ENCODE assay signal across 18 mouse cellular contexts in genomic region chr7:24485481-24485880, GRCm38 (mm10). TPM values are rescaled to one million over a fixed set of nuclear protein-coding genes. Genes with fewer than 3 reads are reported as not detected.
DNase-seq lines count a peak whose midpoint lies in the region; ATAC-seq and TF ChIP-seq lines count a peak whose summit lies in the region.
"Had no signal": no experiment of that assay in that cellular context is flagged by ENCODE, and none has a peak within 500 bp of the region (broad histone marks: within the 10 kb centered on the region; RNA-seq: fewer than 3 reads in every experiment).

No protein-coding gene starts in this region.

- peaks cover 32% of the 10 kb centered on the region for H3K27me3 ChIP-seq in hindbrain, embryonic 10.5 days (ENCODE audit: insufficient read depth, poor library complexity, severe bottlenecking)
- H3K27me3 ChIP-seq in hindbrain, embryonic 11.5 days (ENCODE audit: control insufficient read depth, insufficient read depth, low read length) = no peaks in the 10 kb centered on the region
- no peaks in the 10 kb centered on the region for H3K27me3 ChIP-seq in forebrain, embryonic 12.5 days
- H3K27me3 ChIP-seq in hindbrain, embryonic 16.5 days (replicated peaks; ENCODE audit: control insufficient read depth, insufficient read depth, low read length) = no peaks in the 10 kb centered on the region
- H3K27me3 ChIP-seq in midbrain, postnatal 0 days (ENCODE audit: insufficient read depth, low read length) = no peaks in the 10 kb centered on the region
- H3K27me3 ChIP-seq: Patski had no signal

- no peak for DNase-seq in hindbrain, embryonic 10.5 days (ENCODE audit: low spot score)
- no peak for DNase-seq in hindbrain, embryonic 11.5 days (ENCODE audit: low spot score)
- DNase-seq in midbrain, postnatal 0 days (ENCODE audit: low spot score) = no peak
- DNase-seq in heart, postnatal 36 days = no peak
- DNase-seq in cerebellum, postnatal 14 days = no peak
- no peak for DNase-seq in B cell, adult 2 months
- DNase-seq: cerebellum, adult 18-20 months; gastrocnemius, adult 2 months; liver, postnatal 0 days; lung, postnatal 4 days; retina, postnatal 1 day had no signal

- peaks cover 68% of the 10 kb centered on the region for H3K4me1 ChIP-seq in hindbrain, embryonic 10.5 days (replicated peaks)
- peaks cover 6% of the 10 kb centered on the region; the same call in 1 of the 2 replicates for H3K4me1 ChIP-seq in hindbrain, embryonic 11.5 days (replicated peaks; ENCODE audit: control insufficient read depth, insufficient read depth, low read length)
- peaks cover 65% of the 10 kb centered on the region for H3K4me1 ChIP-seq in forebrain, embryonic 12.5 days
- peaks cover 52% of the 10 kb centered on the region for H3K4me1 ChIP-seq in hindbrain, embryonic 16.5 days (ENCODE audit: control insufficient read depth, insufficient read depth, low read depth, low read length)
- peaks cover 30% of the 10 kb centered on the region for H3K4me1 ChIP-seq in midbrain, postnatal 0 days (ENCODE audit: insufficient read depth, low read length)

- H3K9me3 ChIP-seq in hindbrain, embryonic 10.5 days = no peaks in the 10 kb centered on the region
- no peaks in the 10 kb centered on the region for H3K9me3 ChIP-seq in hindbrain, embryonic 11.5 days (ENCODE audit: control insufficient read depth, low read length)
- no peaks in the 10 kb centered on the region for H3K9me3 ChIP-seq in forebrain, embryonic 12.5 days
- H3K9me3 ChIP-seq in hindbrain, embryonic 16.5 days (ENCODE audit: control insufficient read depth, low read length) = no peaks in the 10 kb centered on the region
- H3K9me3 ChIP-seq in midbrain, postnatal 0 days (ENCODE audit: low read length) = no peaks in the 10 kb centered on the region
- H3K9me3 ChIP-seq: heart, embryonic 13.5 days had no signal

- intact Hi-C loops in heart, postnatal 36 days (cut with DNase I) = no loop called here

- no peak overlapping the region; the same call in 1 of the 2 replicates for H3K4me2 ChIP-seq in hindbrain, embryonic 11.5 days (replicated peaks; ENCODE audit: low read depth, low read length)
- peak overlapping the region; percentile 57 for H3K4me2 ChIP-seq in forebrain, embryonic 12.5 days
- peak overlapping the region; percentile 63 for H3K4me2 ChIP-seq in hindbrain, embryonic 16.5 days (ENCODE audit: low read length)
- H3K4me2 ChIP-seq in midbrain, postnatal 0 days (ENCODE audit: low read depth, low read length, poor library complexity, severe bottlenecking) = peak overlapping the region; percentile 75
- H3K4me2 ChIP-seq: heart, embryonic 13.5 days had no signal

- no peak for ATAC-seq in hindbrain, embryonic 11.5 days (ENCODE audit: low FRiP score)
- ATAC-seq in forebrain, embryonic 12.5 days (ENCODE audit: low FRiP score) = no peak
- ATAC-seq in hindbrain, embryonic 16.5 days = no peak
- ATAC-seq in midbrain, postnatal 0 days (ENCODE audit: low FRiP score) = no peak
- ATAC-seq: inflammation-experienced regulatory T-cells, adult 6 months; liver, postnatal 0 days; Patski had no signal

- H3K36me3 ChIP-seq in hindbrain, embryonic 10.5 days = peaks cover 19% of the 10 kb centered on the region
- H3K36me3 ChIP-seq in hindbrain, embryonic 11.5 days (ENCODE audit: control insufficient read depth, insufficient read depth, low read length) = peaks cover 5% of the 10 kb centered on the region; the same call in 1 of the 2 replicates
- peaks cover 10% of the 10 kb centered on the region for H3K36me3 ChIP-seq in forebrain, embryonic 12.5 days (replicated peaks)
- H3K36me3 ChIP-seq in hindbrain, embryonic 16.5 days (ENCODE audit: control insufficient read depth, insufficient read depth, low read length) = peaks cover 3% of the 10 kb centered on the region; the same call in 1 of the 2 replicates
- H3K36me3 ChIP-seq in midbrain, postnatal 0 days (ENCODE audit: insufficient read depth, low read length) = no peaks in the 10 kb centered on the region
- H3K36me3 ChIP-seq: heart, embryonic 13.5 days had no signal

- H3K27ac ChIP-seq in hindbrain, embryonic 10.5 days = peak overlapping the region; percentile 83
- H3K27ac ChIP-seq in hindbrain, embryonic 11.5 days (ENCODE audit: low read depth, low read length) = no peak overlapping the region
- H3K27ac ChIP-seq in forebrain, embryonic 12.5 days = peak overlapping the region; percentile 84
- peak overlapping the region; percentile 85 for H3K27ac ChIP-seq in hindbrain, embryonic 16.5 days (ENCODE audit: low read depth, low read length)
- peak overlapping the region; percentile 71 for H3K27ac ChIP-seq in midbrain, postnatal 0 days (ENCODE audit: low read depth, low read length)
- H3K27ac ChIP-seq: gastrocnemius, adult 2 months; heart, embryonic 13.5 days; kidney, postnatal 0 days had no signal

- WGBS in hindbrain, embryonic 10.5 days = 78% methylated on average over 9 of the region's 9 CpGs
- 76% methylated on average over 9 of the region's 9 CpGs for WGBS in hindbrain, embryonic 11.5 days
- 80% methylated on average over 9 of the region's 9 CpGs for WGBS in forebrain, embryonic 12.5 days
- WGBS in hindbrain, embryonic 16.5 days = 66% methylated on average over 9 of the region's 9 CpGs
- WGBS in midbrain, postnatal 0 days = 67% methylated on average over 9 of the region's 9 CpGs

- TF ChIP-seq CTCF in midbrain, postnatal 0 days (IDR thresholded peaks at IDR 0.05) = no peak

- H3K4me3 ChIP-seq in hindbrain, embryonic 10.5 days = peak overlapping the region; percentile 30; the same call in 1 of the 2 replicates
- H3K4me3 ChIP-seq in hindbrain, embryonic 11.5 days (ENCODE audit: low read depth, low read length) = no peak overlapping the region
- peak overlapping the region; percentile 0; the same call in 1 of the 2 replicates for H3K4me3 ChIP-seq in forebrain, embryonic 12.5 days (replicated peaks)
- peak overlapping the region; percentile 34; the same call in 1 of the 2 replicates for H3K4me3 ChIP-seq in hindbrain, embryonic 16.5 days (ENCODE audit: low read length)
- H3K4me3 ChIP-seq in midbrain, postnatal 0 days (ENCODE audit: low read depth, low read length) = 0 out of 2 replicates have a peak overlapping the region, but pooled peaks have one; percentile 0
- H3K4me3 ChIP-seq: gastrocnemius, adult 2 months; heart, embryonic 13.5 days had no signal

- H3K9ac ChIP-seq in hindbrain, embryonic 11.5 days (ENCODE audit: low read depth, low read length) = no peak overlapping the region
- peak overlapping the region; percentile 64; the same call in 1 of the 2 replicates for H3K9ac ChIP-seq in forebrain, embryonic 12.5 days
- peak overlapping the region; percentile 62; the same call in 1 of the 2 replicates for H3K9ac ChIP-seq in hindbrain, embryonic 16.5 days (ENCODE audit: low read depth, low read length)
- H3K9ac ChIP-seq in midbrain, postnatal 0 days (replicated peaks; ENCODE audit: low read length, poor library complexity, severe bottlenecking) = no peak overlapping the region
- H3K9ac ChIP-seq: heart, embryonic 13.5 days; liver, postnatal 0 days had no signal

RNA-seq across cellular contexts. Expression of gene Cadm4, which starts 3.7 kb away (rescaled TPM):
- 12.1 and 38.6 TPM in 2 replicates for polyA plus RNA-seq in hindbrain, embryonic 10.5 days (2016; fragmentation: Nextera tagmentation; extraction: Ambion mirVana)
- polyA plus RNA-seq in hindbrain, embryonic 11.5 days (2014; fragmentation: Nextera tagmentation; extraction: Ambion mirVana) = 8.8 and 12.6 TPM in 2 replicates
- polyA plus RNA-seq in forebrain, embryonic 12.5 days (2016; fragmentation: Nextera tagmentation; extraction: Ambion mirVana) = 32.1 and 38.3 TPM in 2 replicates
- polyA plus RNA-seq in hindbrain, embryonic 16.5 days (2015; fragmentation: Nextera tagmentation; extraction: Ambion mirVana) = 47.0 and 68.0 TPM in 2 replicates
- total RNA-seq in midbrain, postnatal 0 days (2014; rRNA removed) = 342 and 354 TPM in 2 replicates
- 82.0 and 88.1 TPM in 2 replicates for polyA plus RNA-seq in midbrain, postnatal 0 days (2015; fragmentation: Nextera tagmentation; extraction: Ambion mirVana)
- 10 to 100 TPM; 13.1 to 13.6 TPM for total RNA-seq in heart, postnatal 36 days (2021)
- polyA plus RNA-seq: inflammation-experienced regulatory T-cells, adult 6 months had no signal

RNA-seq across cellular contexts. Expression of gene Zfp428, which starts 21.3 kb away (rescaled TPM):
- polyA plus RNA-seq in hindbrain, embryonic 10.5 days (2016; fragmentation: Nextera tagmentation; extraction: Ambion mirVana) = 109 and 150 TPM in 2 replicates
- polyA plus RNA-seq in hindbrain, embryonic 11.5 days (2014; fragmentation: Nextera tagmentation; extraction: Ambion mirVana) = 82.4 and 87.7 TPM in 2 replicates
- 170 and 182 TPM in 2 replicates for polyA plus RNA-seq in forebrain, embryonic 12.5 days (2016; fragmentation: Nextera tagmentation; extraction: Ambion mirVana)
- 272 and 277 TPM in 2 replicates for polyA plus RNA-seq in hindbrain, embryonic 16.5 days (2015; fragmentation: Nextera tagmentation; extraction: Ambion mirVana)
- 209 and 214 TPM in 2 replicates for total RNA-seq in midbrain, postnatal 0 days (2014; rRNA removed)
- polyA plus RNA-seq in midbrain, postnatal 0 days (2015; fragmentation: Nextera tagmentation; extraction: Ambion mirVana) = 297 and 314 TPM in 2 replicates
- 10 to 100 TPM; 11.5 to 13.8 TPM for total RNA-seq in heart, postnatal 36 days (2021)

RNA-seq across cellular contexts. Expression of gene Plaur, which starts 23.2 kb away (rescaled TPM):
- polyA plus RNA-seq in hindbrain, embryonic 10.5 days (2016; fragmentation: Nextera tagmentation; extraction: Ambion mirVana) = 0.77 and 1.9 TPM in 2 replicates
- 1.7 and 2.1 TPM in 2 replicates for polyA plus RNA-seq in hindbrain, embryonic 11.5 days (2014; fragmentation: Nextera tagmentation; extraction: Ambion mirVana)
- polyA plus RNA-seq in forebrain, embryonic 12.5 days (2016; fragmentation: Nextera tagmentation; extraction: Ambion mirVana) = 1.0 and 1.2 TPM in 2 replicates
- 1.8 and 2.2 TPM in 2 replicates for polyA plus RNA-seq in hindbrain, embryonic 16.5 days (2015; fragmentation: Nextera tagmentation; extraction: Ambion mirVana)
- 1.4 and 3.7 TPM in 2 replicates for total RNA-seq in midbrain, postnatal 0 days (2014; rRNA removed)
- 0.93 and 1.1 TPM in 2 replicates for polyA plus RNA-seq in midbrain, postnatal 0 days (2015; fragmentation: Nextera tagmentation; extraction: Ambion mirVana)
- total RNA-seq in heart, postnatal 36 days (2021) = 1 to 10 TPM; 1.9 to 3.3 TPM

RNA-seq across cellular contexts. Expression of gene AC161166.1, which starts 26.8 kb away (rescaled TPM):
- polyA plus RNA-seq in hindbrain, embryonic 10.5 days (2016; fragmentation: Nextera tagmentation; extraction: Ambion mirVana) = 1.1 TPM in 2 replicates
- 0.59 and 0.90 TPM in 2 replicates for polyA plus RNA-seq in hindbrain, embryonic 11.5 days (2014; fragmentation: Nextera tagmentation; extraction: Ambion mirVana)
- 1.6 and 1.7 TPM in 2 replicates for polyA plus RNA-seq in forebrain, embryonic 12.5 days (2016; fragmentation: Nextera tagmentation; extraction: Ambion mirVana)
- polyA plus RNA-seq in hindbrain, embryonic 16.5 days (2015; fragmentation: Nextera tagmentation; extraction: Ambion mirVana) = 1.0 and 1.1 TPM in 2 replicates
- total RNA-seq in midbrain, postnatal 0 days (2014; rRNA removed) = not detected in 2 replicates
- 0.47 and 0.78 TPM in 2 replicates for polyA plus RNA-seq in midbrain, postnatal 0 days (2015; fragmentation: Nextera tagmentation; extraction: Ambion mirVana)
- not detected for total RNA-seq in heart, postnatal 36 days (2021)
- total RNA-seq: gastrocnemius, adult 2 months had no signal
- polyA plus RNA-seq: inflammation-experienced regulatory T-cells, adult 6 months; liver, postnatal 0 days had no signal

RNA-seq across cellular contexts. Expression of gene Irgc1, which starts 33.4 kb away (rescaled TPM):
- polyA plus RNA-seq in hindbrain, embryonic 10.5 days (2016; fragmentation: Nextera tagmentation; extraction: Ambion mirVana) = not detected in 2 replicates
- not detected in 2 replicates for polyA plus RNA-seq in hindbrain, embryonic 11.5 days (2014; fragmentation: Nextera tagmentation; extraction: Ambion mirVana)
- polyA plus RNA-seq in forebrain, embryonic 12.5 days (2016; fragmentation: Nextera tagmentation; extraction: Ambion mirVana) = not detected in 2 replicates
- not detected in 2 replicates for polyA plus RNA-seq in hindbrain, embryonic 16.5 days (2015; fragmentation: Nextera tagmentation; extraction: Ambion mirVana)
- total RNA-seq in midbrain, postnatal 0 days (2014; rRNA removed) = not detected in 2 replicates
- polyA plus RNA-seq in midbrain, postnatal 0 days (2015; fragmentation: Nextera tagmentation; extraction: Ambion mirVana) = not detected in 2 replicates
- total RNA-seq in heart, postnatal 36 days (2021) = not detected
- total RNA-seq: gastrocnemius, adult 2 months had no signal
- polyA plus RNA-seq: heart, embryonic 13.5 days; inflammation-experienced regulatory T-cells, adult 6 months; kidney, postnatal 0 days; limb, embryonic 14.5 days; Patski had no signal

Comparison
In these comparisons a context has a peak if more than half of its experiments do, and no peak if none do; other contexts are left out.
1. H3K9ac ChIP-seq: peak in forebrain, embryonic 12.5 days (single experiment) and hindbrain, embryonic 16.5 days (single experiment); none in hindbrain, embryonic 11.5 days (single experiment) and midbrain, postnatal 0 days (single experiment).